8 mouse cellular contexts compared by ENCODE assay signal in genomic region chr11:85842596-85843346, GRCm38 (mm10). TPM values are rescaled to one million over a fixed set of nuclear protein-coding genes. Genes with fewer than 3 reads are reported as not detected.
DNase-seq lines count a peak whose midpoint lies in the region; ATAC-seq and TF ChIP-seq lines count a peak whose summit lies in the region.

No protein-coding gene starts in this region.

- no peaks in the 10 kb centered on the region for H3K9me3 ChIP-seq in forebrain, embryonic 16.5 days (ENCODE audit: control insufficient read depth, low read length)
- no peaks in the 10 kb centered on the region for H3K9me3 ChIP-seq in kidney, postnatal 0 days (replicated peaks; ENCODE audit: low read length)

- no peak for TF ChIP-seq POLR2A in myocyte (IDR thresholded peaks at IDR 0.05; ENCODE audit: insufficient read length, low read depth)
- TF ChIP-seq POLR2A in cerebellum, adult 2 months (IDR thresholded peaks at IDR 0.05; ENCODE audit: borderline replicate concordance, insufficient read depth, low read length): no peak

- WGBS in forebrain, embryonic 16.5 days: 5% methylated on average over 24 of the region's 24 CpGs
- WGBS in kidney, postnatal 0 days: 11% methylated on average over 24 of the region's 24 CpGs
- 7% methylated on average over 24 of the region's 24 CpGs for WGBS in cerebellum, adult 2 months

- peak overlapping the region; percentile 67 for H3K4me2 ChIP-seq in forebrain, embryonic 16.5 days (ENCODE audit: low read length)
- peak overlapping the region; percentile 72 for H3K4me2 ChIP-seq in kidney, postnatal 0 days (ENCODE audit: low read length)
- H3K4me2 ChIP-seq in myocyte (ENCODE audit: low read depth): peak overlapping the region; percentile 99

- no peak overlapping the region for H3ac ChIP-seq in myocyte (ENCODE audit: control insufficient read depth, insufficient read length)

- H3K36me3 ChIP-seq in forebrain, embryonic 16.5 days (ENCODE audit: control insufficient read depth, insufficient read depth): no peaks in the 10 kb centered on the region
- peaks cover 14% of the 10 kb centered on the region; the same call in 1 of the 2 replicates for H3K36me3 ChIP-seq in kidney, postnatal 0 days (ENCODE audit: insufficient read depth, low read length)
- no peaks in the 10 kb centered on the region for H3K36me3 ChIP-seq in myocyte (ENCODE audit: control insufficient read depth, insufficient read depth)

- H3K4me3 ChIP-seq in forebrain, embryonic 16.5 days (replicated peaks; ENCODE audit: low read length): peak overlapping the region; percentile 41
- H3K4me3 ChIP-seq in kidney, postnatal 0 days (replicated peaks; ENCODE audit: low read depth, low read length): 0 out of 2 replicates have a peak overlapping the region, but pooled peaks have one; percentile 48
- no peak overlapping the region for H3K4me3 ChIP-seq in myocyte
- no peak overlapping the region for H3K4me3 ChIP-seq in cerebellum, adult 2 months (replicated peaks; ENCODE audit: insufficient read depth, low read depth, low read length)

- peaks cover 29% of the 10 kb centered on the region for H3K4me1 ChIP-seq in forebrain, embryonic 16.5 days (replicated peaks; ENCODE audit: control insufficient read depth, insufficient read depth, low read length)
- peaks cover 22% of the 10 kb centered on the region; the same call in 1 of the 2 replicates for H3K4me1 ChIP-seq in kidney, postnatal 0 days (replicated peaks; ENCODE audit: insufficient read depth, low read length)
- H3K4me1 ChIP-seq in cerebellum, adult 2 months (ENCODE audit: control insufficient read depth, insufficient read depth, low read length): peaks cover 8% of the 10 kb centered on the region; the same call in 1 of the 2 replicates

- H3K27me3 ChIP-seq in forebrain, embryonic 16.5 days (replicated peaks; ENCODE audit: control insufficient read depth, insufficient read depth, low read length): peaks cover 77% of the 10 kb centered on the region
- no peaks in the 10 kb centered on the region for H3K27me3 ChIP-seq in kidney, postnatal 0 days (ENCODE audit: insufficient read depth, low read length)
- H3K27me3 ChIP-seq in myocyte (ENCODE audit: control insufficient read depth, insufficient read depth, insufficient read length): no peaks in the 10 kb centered on the region
- peaks cover 32% of the 10 kb centered on the region; the same call in 1 of the 2 replicates for H3K27me3 ChIP-seq in cerebellum, adult 2 months (ENCODE audit: control insufficient read depth, insufficient read depth, low read length)

- no peak for ATAC-seq in forebrain, embryonic 16.5 days
- peak; percentile 12 for ATAC-seq in kidney, postnatal 0 days (replicated peaks; ENCODE audit: low FRiP score, low read depth)
- ATAC-seq in frontal cortex, adult (ENCODE audit: low TSS enrichment): no peak

- no peak overlapping the region for H3K9ac ChIP-seq in forebrain, embryonic 16.5 days (replicated peaks; ENCODE audit: low read depth, low read length)
- H3K9ac ChIP-seq in kidney, postnatal 0 days (ENCODE audit: low read depth, low read length): peak overlapping the region; percentile 10; the same call in 1 of the 2 replicates

- no peak overlapping the region for H3K27ac ChIP-seq in forebrain, embryonic 16.5 days (ENCODE audit: low read length)
- H3K27ac ChIP-seq in kidney, postnatal 0 days: peak overlapping the region; percentile 79; the same call in 1 of the 2 replicates
- no peak overlapping the region for H3K27ac ChIP-seq in cerebellum, adult 2 months (ENCODE audit: insufficient read depth, low read length)

- TF ChIP-seq CTCF in kidney, postnatal 0 days (IDR thresholded peaks at IDR 0.05; ENCODE audit: low read depth): no peak
- no peak for TF ChIP-seq CTCF in cerebellum, adult 2 months (IDR thresholded peaks at IDR 0.05; ENCODE audit: borderline replicate concordance, insufficient read depth, low read depth, low read length)

- DNase-seq in ovary, postnatal 10 days (ENCODE audit: low spot score): peak; percentile 18
- no peak for DNase-seq in ovary, adult 18-20 months (ENCODE audit: low spot score)
- DNase-seq in kidney, postnatal 0 days (ENCODE audit: low spot score): peak; percentile 28
- DNase-seq in cerebellum, adult 2 months: no peak
- no peak for DNase-seq in layer of hippocampus, adult 18-20 months (ENCODE audit: low spot score in 2 of 2)

- H3K79me2 ChIP-seq in myocyte (ENCODE audit: control insufficient read depth, insufficient read depth): no peaks in the 10 kb centered on the region

TF ChIP-seq in myocyte, 11 proteins besides CTCF, POLR2A, EP300 and RAD21:
- TF ChIP-seq USF1 (IDR thresholded peaks at IDR 0.05; ENCODE audit: low read depth) (no peak), REST (IDR thresholded peaks at IDR 0.05; ENCODE audit: insufficient read depth, insufficient read length) (no peak), MAX (IDR thresholded peaks at IDR 0.05; ENCODE audit: low read depth) (no peak), MYOG (IDR thresholded peaks at IDR 0.05; ENCODE audit: control insufficient read depth in 1 of 3, insufficient read depth in 1 of 3, insufficient read length in 2 of 3, low read depth in 2 of 3) (no peak), CEBPB (IDR thresholded peaks at IDR 0.05; ENCODE audit: insufficient read depth, poor library complexity, severe bottlenecking) (no peak), SRF (IDR thresholded peaks at IDR 0.05; ENCODE audit: control insufficient read depth, insufficient read length, low read depth) (no peak), TCF12 (IDR thresholded peaks at IDR 0.05; ENCODE audit: insufficient read depth, poor library complexity, severe bottlenecking) (no peak), TCF3 (IDR thresholded peaks at IDR 0.05; ENCODE audit: insufficient read length, low read depth) (no peak), E2F4 (IDR thresholded peaks at IDR 0.05; ENCODE audit: insufficient read depth) (no peak), MYOD1 (IDR thresholded peaks at IDR 0.05; ENCODE audit: control insufficient read depth in 1 of 3, insufficient read length in 2 of 3, low read depth in 2 of 3) (no peak), POLR2AphosphoS2 (IDR thresholded peaks at IDR 0.05; ENCODE audit: insufficient read length, low read depth) (no peak)
TF ChIP-seq in myocyte: peak in this region for 0.

RNA-seq across cellular contexts. Expression of gene Gm11444, which starts 7.4 kb away (rescaled TPM):
- polyA plus RNA-seq in forebrain, embryonic 16.5 days (2015; fragmentation: Nextera tagmentation; extraction: Ambion mirVana): not detected in 2 replicates
- polyA plus RNA-seq in kidney, postnatal 0 days (2015; fragmentation: Nextera tagmentation; extraction: Ambion mirVana): not detected in 2 replicates
- not detected for polyA plus RNA-seq in myocyte (2012; fragmentation: generic; extraction: Trizol)
- polyA plus RNA-seq in cerebellum, adult 2 months (2012; rRNA removed): not detected in 2 replicates
- total RNA-seq in layer of hippocampus, adult 18-20 months (2021): not detected

RNA-seq across cellular contexts. Expression of gene Tbx2, which starts 10.4 kb away (rescaled TPM):
- polyA plus RNA-seq in forebrain, embryonic 16.5 days (2015; fragmentation: Nextera tagmentation; extraction: Ambion mirVana): 0.47 and 0.68 TPM in 2 replicates
- polyA plus RNA-seq in kidney, postnatal 0 days (2015; fragmentation: Nextera tagmentation; extraction: Ambion mirVana): 15.6 and 22.5 TPM in 2 replicates
- 1.0 TPM for polyA plus RNA-seq in myocyte (2012; fragmentation: generic; extraction: Trizol)
- 3.2 and 3.5 TPM in 2 replicates for polyA plus RNA-seq in cerebellum, adult 2 months (2012; rRNA removed)
- total RNA-seq in layer of hippocampus, adult 18-20 months (2021): 1 to 10 TPM; 1.2 to 1.3 TPM

RNA-seq across cellular contexts. Expression of gene Tbx4, which starts 43.5 kb away (rescaled TPM):
- polyA plus RNA-seq in forebrain, embryonic 16.5 days (2015; fragmentation: Nextera tagmentation; extraction: Ambion mirVana): 0.23 and 0.26 TPM in 2 replicates
- polyA plus RNA-seq in kidney, postnatal 0 days (2015; fragmentation: Nextera tagmentation; extraction: Ambion mirVana): 0.07 and 0.09 TPM in 2 replicates
- polyA plus RNA-seq in myocyte (2012; fragmentation: generic; extraction: Trizol): 0.29 TPM
- 0.19 and 0.25 TPM in 2 replicates for polyA plus RNA-seq in cerebellum, adult 2 months (2012; rRNA removed)
- under 1 TPM in 1 of 2 experiments, not detected in 1; 0.18 TPM for total RNA-seq in layer of hippocampus, adult 18-20 months (2021)

Comparison
In these comparisons a context has a peak if more than half of its experiments do, and no peak if none do; other contexts are left out.
1. DNase-seq: peak in ovary, postnatal 10 days (single experiment) and kidney, postnatal 0 days (single experiment); none in ovary, adult 18-20 months (single experiment), cerebellum, adult 2 months (0 of 2) and layer of hippocampus, adult 18-20 months (0 of 2).
2. H3K4me3 ChIP-seq: peak in forebrain, embryonic 16.5 days (single experiment) and kidney, postnatal 0 days (single experiment); none in myocyte (single experiment) and cerebellum, adult 2 months (single experiment).
3. Peak in every context shown above with its lines, with median percentiles within 50 percentile points of each other: H3K4me2 ChIP-seq.